Mouse (Mus musculus): ENCODE measurements around the gene Ncbp3. TPM values are rescaled to one million over a fixed set of nuclear protein-coding genes. Genes with fewer than 3 reads are reported as not detected.

The Ncbp3 gene
- polyA plus RNA-seq, 1 experiment from 2014 or later, result 3.4 TPM

DNA sequence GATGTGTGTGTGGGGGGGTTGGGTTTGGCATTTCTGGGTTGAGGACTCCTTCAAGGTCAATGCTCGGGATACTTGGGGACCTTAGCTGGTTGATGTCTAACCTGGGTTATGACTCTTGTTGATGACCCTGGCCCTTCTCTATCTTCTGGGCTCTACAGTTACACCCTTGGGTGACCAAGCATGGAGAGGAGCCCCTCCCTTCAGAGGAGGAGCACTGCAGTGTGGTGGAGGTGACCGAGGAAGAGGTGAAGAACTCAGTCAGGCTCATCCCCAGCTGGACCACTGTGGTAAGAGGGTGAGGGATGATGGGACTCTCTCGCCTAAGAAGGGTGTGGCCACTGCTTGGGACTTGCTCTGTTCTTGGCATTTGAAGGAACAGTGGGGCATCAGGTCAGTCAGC, 9.9 kb upstream of the Ncbp3 start:
- Histone ChIP-seq H3K4me3 (ENCODE audit: low read depth, low read length) (no peak overlapping the region), H3K36me3 (ENCODE audit: control insufficient read depth, insufficient read depth) (peaks cover 9% of the 10 kb centered on the region; the same call in 1 of the 2 replicates), H3K4me1 (replicated peaks; ENCODE audit: control insufficient read depth, insufficient read depth, low read length) (no peaks in the 10 kb centered on the region), H3K9me3 (ENCODE audit: control insufficient read depth) (no peaks in the 10 kb centered on the region), H3K9ac (ENCODE audit: low read depth, low read length) (no peak overlapping the region), H3K4me2 (replicated peaks; ENCODE audit: low read depth) (no peak overlapping the region), H3K27me3 (replicated peaks; ENCODE audit: control insufficient read depth, insufficient read depth, low read length) (no peaks in the 10 kb centered on the region), H3K27ac (ENCODE audit: low read depth, low read length) (no peak overlapping the region)
- WGBS, result 87% methylated on average over 3 of the region's 3 CpGs
- no peak for ATAC-seq
- TF ChIP-seq CTCF (IDR thresholded peaks at IDR 0.05; ENCODE audit: low read depth), result no peak

DNA sequence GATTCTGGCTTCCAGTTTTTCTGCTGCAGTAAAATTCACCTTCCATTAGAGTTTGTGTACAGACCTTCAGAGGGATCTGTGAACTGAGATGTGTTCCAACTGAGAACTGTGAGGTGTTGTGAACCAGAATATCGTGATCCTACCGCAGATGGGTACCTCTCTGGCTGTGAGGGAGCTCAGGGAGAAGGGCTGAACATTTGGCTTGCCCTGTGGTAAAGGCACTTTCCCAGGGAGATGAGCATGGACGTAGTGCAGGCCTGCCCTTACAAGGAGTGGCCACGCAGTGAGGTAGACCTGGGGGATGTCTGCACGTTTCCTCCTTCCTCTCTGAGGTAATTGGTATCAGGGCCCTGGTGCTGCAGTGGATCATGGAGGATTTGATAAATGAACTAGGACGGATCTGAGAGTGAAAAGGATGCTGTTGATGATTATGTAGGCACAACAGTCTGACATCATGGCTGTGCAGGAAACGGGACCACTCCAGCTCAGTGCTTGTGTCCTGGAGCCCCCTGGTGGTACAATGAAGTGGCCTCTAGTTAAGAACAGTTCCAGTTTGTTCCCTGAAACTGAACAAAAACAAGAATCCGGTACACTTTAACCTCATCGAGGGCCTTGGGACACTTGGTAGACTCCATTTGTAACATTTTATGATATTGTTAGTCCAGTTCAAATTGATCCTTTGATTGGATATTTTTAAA, 8.3 kb upstream of the Ncbp3 start:
- 61% methylated on average over 9 of the region's 9 CpGs for WGBS
- Histone ChIP-seq H3K9ac (ENCODE audit: low read depth, low read length) (no peak overlapping the region), H3K4me3 (ENCODE audit: low read depth, low read length) (no peak overlapping the region), H3K4me1 (replicated peaks; ENCODE audit: control insufficient read depth, insufficient read depth, low read length) (no peaks in the 10 kb centered on the region), H3K27ac (ENCODE audit: low read depth, low read length) (no peak overlapping the region), H3K4me2 (replicated peaks; ENCODE audit: low read depth) (no peak overlapping the region), H3K36me3 (ENCODE audit: control insufficient read depth, insufficient read depth) (0 out of 2 replicates have a peak, but pooled peaks cover 9% of the 10 kb centered on the region), H3K27me3 (replicated peaks; ENCODE audit: control insufficient read depth, insufficient read depth, low read length) (no peaks in the 10 kb centered on the region), H3K9me3 (ENCODE audit: control insufficient read depth) (no peaks in the 10 kb centered on the region)
- TF ChIP-seq CTCF (IDR thresholded peaks at IDR 0.05; ENCODE audit: low read depth), result peak; percentile 93
- ATAC-seq, result no peak

DNA sequence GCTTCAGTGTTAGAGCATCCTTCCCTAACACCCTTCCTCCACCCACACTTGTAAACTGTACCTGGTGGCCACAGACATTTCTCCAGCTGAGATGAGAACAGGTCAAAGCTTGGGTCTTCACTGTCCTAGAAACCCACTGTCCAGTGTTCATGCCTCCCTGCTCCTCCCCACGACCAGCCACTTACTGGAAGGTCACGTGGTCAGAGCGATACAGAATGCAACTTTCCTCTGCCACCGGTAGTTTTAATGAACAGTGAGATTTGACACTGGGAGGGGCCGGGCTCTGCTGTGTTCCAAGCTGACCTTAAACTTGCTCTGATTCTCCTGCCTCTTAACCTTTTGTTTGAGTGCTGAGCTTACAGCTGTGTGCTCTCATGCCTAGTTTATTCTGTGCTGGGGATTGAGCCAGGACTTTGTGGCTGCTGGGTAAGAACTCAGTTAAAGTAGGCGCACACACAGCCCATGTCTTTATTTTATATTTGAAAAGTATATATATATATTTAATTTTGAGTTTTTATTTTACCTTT, 3.3 kb upstream of the Ncbp3 start:
- no peak for ATAC-seq

DNA sequence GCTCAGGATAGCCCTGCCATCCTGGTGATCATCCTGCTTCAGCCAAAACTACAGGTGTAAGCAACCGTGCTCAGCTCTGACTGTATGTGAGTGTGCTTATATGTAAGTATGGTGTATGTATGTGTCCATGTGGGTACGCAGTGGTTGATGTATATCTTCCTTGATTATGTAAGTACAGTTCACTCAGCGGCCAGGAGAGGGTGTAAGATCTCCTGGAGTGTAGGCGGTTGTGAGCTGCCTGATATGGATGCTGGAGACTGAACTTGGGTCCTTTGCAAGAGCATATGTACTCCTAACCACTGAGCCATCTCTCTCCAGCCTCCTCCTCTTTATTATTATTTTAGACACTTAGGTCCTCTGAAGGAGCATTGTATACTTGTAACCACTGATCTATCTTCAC, 2.8 kb upstream of the Ncbp3 start:
- peak; percentile 33 for TF ChIP-seq CTCF (IDR thresholded peaks at IDR 0.05; ENCODE audit: low read depth)
- Histone ChIP-seq H3K9ac (ENCODE audit: low read depth, low read length) (no peak overlapping the region), H3K27me3 (replicated peaks; ENCODE audit: control insufficient read depth, insufficient read depth, low read length) (no peaks in the 10 kb centered on the region), H3K4me3 (ENCODE audit: low read depth, low read length) (no peak overlapping the region), H3K36me3 (ENCODE audit: control insufficient read depth, insufficient read depth) (no peaks in the 10 kb centered on the region), H3K9me3 (ENCODE audit: control insufficient read depth) (no peaks in the 10 kb centered on the region), H3K4me1 (replicated peaks; ENCODE audit: control insufficient read depth, insufficient read depth, low read length) (no peaks in the 10 kb centered on the region), H3K27ac (ENCODE audit: low read depth, low read length) (no peak overlapping the region), H3K4me2 (replicated peaks; ENCODE audit: low read depth) (no peak overlapping the region)
- no peak for ATAC-seq
- WGBS, result 74% methylated on average over 4 of the region's 4 CpGs

More for the DNA sequence above, 3.3 kb upstream of the Ncbp3 start:
- Histone ChIP-seq H3K4me1 (replicated peaks; ENCODE audit: control insufficient read depth, insufficient read depth, low read length) (no peaks in the 10 kb centered on the region), H3K9ac (ENCODE audit: low read depth, low read length) (no peak overlapping the region), H3K36me3 (ENCODE audit: control insufficient read depth, insufficient read depth) (no peaks in the 10 kb centered on the region), H3K9me3 (ENCODE audit: control insufficient read depth) (no peaks in the 10 kb centered on the region), H3K27ac (ENCODE audit: low read depth, low read length) (no peak overlapping the region), H3K4me3 (ENCODE audit: low read depth, low read length) (no peak overlapping the region), H3K27me3 (replicated peaks; ENCODE audit: control insufficient read depth, insufficient read depth, low read length) (no peaks in the 10 kb centered on the region), H3K4me2 (replicated peaks; ENCODE audit: low read depth) (no peak overlapping the region)
- no peak for TF ChIP-seq CTCF (IDR thresholded peaks at IDR 0.05; ENCODE audit: low read depth)
- WGBS, result 38% methylated on average over 6 of the region's 6 CpGs

DNA sequence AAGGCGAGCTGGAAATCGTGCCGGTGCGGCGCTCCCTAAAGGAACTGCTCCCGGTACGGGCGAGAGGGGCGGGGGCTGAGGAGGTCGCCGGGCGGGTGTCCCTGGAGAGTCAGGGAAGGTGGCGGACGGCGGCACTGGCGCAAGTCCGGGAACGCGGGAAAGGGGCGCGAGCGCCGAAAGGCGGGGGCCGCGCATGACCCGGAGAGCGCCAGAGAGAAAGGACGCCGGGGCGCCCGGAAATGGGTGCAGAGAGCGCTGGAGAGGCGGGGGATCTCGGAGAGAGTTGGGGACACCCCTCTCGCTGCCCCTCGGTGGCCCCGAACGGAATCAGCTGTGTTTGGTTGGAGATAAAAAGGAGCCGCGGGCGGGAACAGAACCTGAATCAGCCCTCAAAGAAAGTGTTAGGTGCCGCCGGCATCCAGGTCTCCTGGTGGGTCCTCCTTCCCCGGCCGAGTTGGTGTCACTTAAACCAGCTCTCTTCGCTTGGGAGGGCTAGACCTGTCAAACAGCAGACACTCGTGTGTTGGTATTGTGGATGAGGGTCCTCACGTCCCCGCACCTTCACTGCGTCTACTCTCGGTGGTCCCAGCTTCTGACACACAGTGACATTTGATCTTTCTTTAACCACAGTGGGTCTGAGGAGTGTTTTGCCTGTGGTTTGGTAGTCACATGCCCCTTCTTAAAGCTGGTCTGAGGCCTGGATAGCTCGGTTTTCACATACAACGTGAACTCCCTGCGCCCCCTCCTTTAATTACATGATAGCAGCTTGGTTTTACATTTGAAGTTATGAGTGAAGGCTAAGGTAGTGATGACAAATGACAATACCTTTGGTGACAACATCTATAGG, 670 bp downstream of the Ncbp3 start:
- no peaks in the 10 kb centered on the region for H3K4me1 ChIP-seq (replicated peaks; ENCODE audit: control insufficient read depth, insufficient read depth, low read length)
- ATAC-seq, result peak; percentile 59
- peak overlapping the region; percentile 85 for H3K9ac ChIP-seq (ENCODE audit: low read depth, low read length)
- H3K4me3 ChIP-seq (ENCODE audit: low read depth, low read length), result peak overlapping the region; percentile 83
- H3K36me3 ChIP-seq (ENCODE audit: control insufficient read depth, insufficient read depth), result peaks cover 16% of the 10 kb centered on the region; the same call in 1 of the 2 replicates
- H3K9me3 ChIP-seq (ENCODE audit: control insufficient read depth), result no peaks in the 10 kb centered on the region
- no peak for TF ChIP-seq CTCF (IDR thresholded peaks at IDR 0.05; ENCODE audit: low read depth)
- peak overlapping the region; percentile 74 for H3K4me2 ChIP-seq (replicated peaks; ENCODE audit: low read depth)
- H3K27ac ChIP-seq (ENCODE audit: low read depth, low read length), result peak overlapping the region; percentile 81
- WGBS, result 1% methylated on average over 55 of the region's 55 CpGs
- H3K27me3 ChIP-seq (replicated peaks; ENCODE audit: control insufficient read depth, insufficient read depth, low read length), result no peaks in the 10 kb centered on the region

DNA sequence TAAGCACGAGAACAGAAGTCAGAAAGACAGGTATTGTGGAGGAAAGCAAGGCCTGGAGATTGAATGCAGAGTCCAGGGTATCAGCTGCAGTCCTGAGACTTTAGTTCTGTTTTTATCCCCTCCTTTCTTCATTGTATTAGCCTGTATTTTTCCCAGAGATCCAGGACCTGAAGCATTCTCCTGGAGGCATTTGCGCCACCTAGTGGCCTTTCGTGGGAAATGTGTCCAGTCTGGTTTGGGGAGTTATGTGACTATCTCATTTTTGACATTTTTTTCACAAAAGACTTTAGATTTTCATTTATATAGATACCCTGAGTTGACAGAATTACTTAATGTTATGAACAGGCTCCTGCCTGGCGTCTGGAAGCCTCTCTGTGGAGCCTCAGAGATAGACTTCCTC, 1.8 kb downstream of the Ncbp3 start:
- peak overlapping the region; percentile 74 for H3K4me2 ChIP-seq (replicated peaks; ENCODE audit: low read depth)
- no peak for ATAC-seq
- H3K27me3 ChIP-seq (replicated peaks; ENCODE audit: control insufficient read depth, insufficient read depth, low read length), result no peaks in the 10 kb centered on the region
- H3K36me3 ChIP-seq (ENCODE audit: control insufficient read depth, insufficient read depth), result peaks cover 26% of the 10 kb centered on the region; the same call in 1 of the 2 replicates
- H3K4me1 ChIP-seq (replicated peaks; ENCODE audit: control insufficient read depth, insufficient read depth, low read length), result no peaks in the 10 kb centered on the region
- H3K9me3 ChIP-seq (ENCODE audit: control insufficient read depth), result no peaks in the 10 kb centered on the region
- TF ChIP-seq CTCF (IDR thresholded peaks at IDR 0.05; ENCODE audit: low read depth), result peak; percentile 87
- WGBS, result 5% methylated on average over 4 of the region's 4 CpGs
- H3K4me3 ChIP-seq (ENCODE audit: low read depth, low read length), result no peak overlapping the region
- H3K27ac ChIP-seq (ENCODE audit: low read depth, low read length), result no peak overlapping the region
- H3K9ac ChIP-seq (ENCODE audit: low read depth, low read length), result no peak overlapping the region

Data from intestine, postnatal 0 days (tissue).